Mouse (Mus musculus): ENCODE measurements around the gene Usp46. TPM values are rescaled to one million over a fixed set of nuclear protein-coding genes. Genes with fewer than 3 reads are reported as not detected.
A peak's percentile ranks its signal among the peaks of the same experiment; 100 is the strongest.

The Usp46 gene
- polyA plus RNA-seq, 1 experiment from 2014 or later: 37.9 TPM

DNA sequence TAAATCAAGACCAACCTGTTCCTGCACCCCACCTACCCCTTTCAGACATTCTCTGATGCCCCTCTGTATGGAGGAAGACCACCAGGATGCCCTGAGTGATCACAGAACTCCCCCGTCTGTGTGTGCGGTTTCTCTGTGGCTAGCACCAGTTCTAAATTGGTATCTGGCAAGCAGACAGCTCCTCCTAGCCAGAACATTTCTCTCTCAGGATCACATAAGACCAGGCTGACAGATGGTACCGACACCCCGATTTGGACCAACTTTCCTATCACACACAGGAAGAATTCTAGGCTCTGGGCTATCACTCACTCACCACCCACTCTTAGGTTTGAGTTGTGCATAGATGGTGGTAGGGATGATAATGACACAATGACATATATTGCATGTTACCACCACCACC, 113.2 kb downstream of the Usp46 start:
- no peak overlapping the region for H3K4me3 ChIP-seq
- no peaks in the 10 kb centered on the region for H3K9me3 ChIP-seq (replicated peaks)
- WGBS: 94% methylated on average over 4 of the region's 4 CpGs
- no peaks in the 10 kb centered on the region for H3K27me3 ChIP-seq (ENCODE audit: low read depth, poor library complexity, severe bottlenecking)
- H3K27ac ChIP-seq: no peak overlapping the region
- peaks cover 14% of the 10 kb centered on the region for H3K4me1 ChIP-seq
- no peak for DNase-seq (ENCODE audit: low spot score)
- H3K36me3 ChIP-seq: no peaks in the 10 kb centered on the region

DNA sequence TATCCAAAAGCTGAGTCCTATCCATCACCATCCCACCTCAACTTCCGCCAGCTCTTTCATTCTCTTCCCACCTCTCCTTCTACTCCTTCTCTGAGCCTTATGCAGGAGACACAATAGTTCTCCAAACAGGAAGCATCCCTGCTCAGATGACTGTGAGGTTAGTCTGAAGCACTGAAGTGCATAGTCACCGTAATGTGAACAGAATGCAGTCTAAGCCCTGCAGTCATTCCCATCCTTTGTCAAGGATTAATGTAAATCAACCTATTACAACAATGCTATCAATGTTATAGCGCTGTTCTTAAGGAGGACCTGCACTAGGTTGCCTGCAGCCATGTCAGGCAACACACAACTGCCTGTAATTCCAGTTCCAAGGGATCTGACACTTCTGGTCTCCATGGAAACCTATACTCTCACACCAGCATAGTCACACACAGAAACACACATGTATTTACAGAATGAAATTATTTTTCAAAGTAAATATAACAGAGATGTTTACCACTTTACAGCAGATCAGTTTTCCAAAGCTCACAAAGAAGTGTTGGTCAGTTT, 115.1 kb downstream of the Usp46 start:
- no peaks in the 10 kb centered on the region for H3K27me3 ChIP-seq (ENCODE audit: low read depth, poor library complexity, severe bottlenecking)
- no peak overlapping the region for H3K27ac ChIP-seq
- no peak for DNase-seq (ENCODE audit: low spot score)
- H3K4me3 ChIP-seq: no peak overlapping the region
- WGBS: 89% methylated on average over 3 of the region's 3 CpGs
- no peaks in the 10 kb centered on the region for H3K9me3 ChIP-seq (replicated peaks)
- H3K4me1 ChIP-seq: peaks cover 11% of the 10 kb centered on the region
- no peaks in the 10 kb centered on the region for H3K36me3 ChIP-seq

DNA sequence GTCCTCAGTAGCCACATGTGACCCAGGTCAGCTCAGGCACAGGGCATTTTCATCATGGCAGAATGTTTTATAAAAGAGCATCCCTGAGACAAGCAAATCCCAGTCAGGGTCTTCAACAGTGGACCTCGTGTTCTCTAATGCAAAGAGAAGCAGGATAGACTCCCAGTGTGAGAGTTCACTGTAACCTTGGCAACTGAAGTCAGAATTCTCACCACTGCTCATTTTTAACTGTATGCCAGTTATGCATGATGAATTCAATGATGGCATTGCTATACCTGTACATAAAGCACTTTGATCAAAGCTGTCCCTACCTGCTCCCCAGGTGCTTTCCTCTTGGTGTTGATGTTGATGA, 116.6 kb downstream of the Usp46 start:
- DNase-seq (ENCODE audit: low spot score): no peak
- H3K9me3 ChIP-seq (replicated peaks): no peaks in the 10 kb centered on the region
- no peaks in the 10 kb centered on the region for H3K36me3 ChIP-seq
- peaks cover 11% of the 10 kb centered on the region for H3K4me1 ChIP-seq
- H3K27me3 ChIP-seq (ENCODE audit: low read depth, poor library complexity, severe bottlenecking): no peaks in the 10 kb centered on the region
- WGBS: 94% methylated on average over 1 of the region's 1 CpGs
- peak overlapping the region; percentile 31; the same call in 1 of the 2 replicates for H3K27ac ChIP-seq
- H3K4me3 ChIP-seq: no peak overlapping the region

DNA sequence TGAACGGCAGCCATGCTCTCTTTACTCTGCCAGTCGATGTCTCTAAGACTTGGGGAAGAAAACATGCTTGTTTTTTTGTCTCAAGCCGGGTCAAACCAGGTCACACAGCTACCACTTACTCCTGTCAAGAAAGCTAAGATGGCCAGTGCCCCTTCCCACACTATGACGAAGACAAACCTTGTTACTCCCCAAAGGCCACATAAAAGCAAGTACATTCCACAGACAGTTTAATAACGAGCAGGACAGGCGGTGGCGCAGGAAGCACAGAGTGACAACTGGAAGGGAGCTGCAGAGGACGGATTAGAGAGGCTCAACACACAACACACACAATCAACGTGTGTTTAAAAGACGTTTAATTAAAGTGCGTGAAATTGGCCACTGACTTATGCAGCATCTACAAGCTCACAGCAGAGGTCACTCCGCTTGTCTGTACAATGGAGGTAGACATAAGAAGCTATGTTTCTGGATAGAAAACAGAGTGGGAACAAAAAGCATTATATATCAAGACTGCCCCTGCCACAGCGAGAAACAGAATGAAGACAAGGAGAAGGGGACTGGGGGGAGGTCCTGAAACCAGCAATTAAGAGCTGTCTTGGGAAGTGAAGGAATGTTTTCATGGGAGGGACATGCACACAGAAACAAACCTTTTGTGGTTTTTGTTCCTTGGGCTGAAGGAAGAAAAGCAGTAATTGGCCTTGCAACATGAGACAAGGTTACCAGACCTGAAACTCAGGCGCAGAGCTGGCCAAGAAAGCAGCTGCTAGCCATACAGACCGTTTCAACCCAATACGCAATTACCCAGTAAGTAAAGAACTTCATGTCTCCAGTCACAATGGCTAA, 117.2 kb downstream of the Usp46 start:
- Histone ChIP-seq H3K27me3 (ENCODE audit: low read depth, poor library complexity, severe bottlenecking) (no peaks in the 10 kb centered on the region), H3K4me3 (no peak overlapping the region), H3K36me3 (no peaks in the 10 kb centered on the region), H3K9me3 (replicated peaks) (no peaks in the 10 kb centered on the region), H3K4me1 (peaks cover 11% of the 10 kb centered on the region), H3K27ac (peak overlapping the region; percentile 31; the same call in 1 of the 2 replicates)
- DNase-seq (ENCODE audit: low spot score): no peak
- WGBS: 66% methylated on average over 16 of the region's 16 CpGs

Other genes with a start within 250 kb of the Usp46 start
- 40.7 and 91.2 TPM in 2 replicates for gene Rasl11b, start 126.9 kb upstream of the Usp46 start, polyA plus RNA-seq (2016; fragmentation: Nextera tagmentation; extraction: Ambion mirVana)